Mouse (Mus musculus): ENCODE measurements at regions not wholly inside any gene's neighbourhood (a gene's known extent, or its start where the extent isn't known, plus 50 kb on each side); places are given as distances from the start of the nearest gene placed in this dataset.

GRCm38 (mm10) chr14:99520343-99520742 is 221.9 kb downstream of the Klf5 start:
- DNase-seq (ENCODE audit: low spot score in 2 of 2), result no peak

GRCm38 (mm10) chr14:99521954-99522523 is 223.5 kb downstream of the Klf5 start:
- DNase-seq (ENCODE audit: low spot score in 2 of 2), result no peak

GRCm38 (mm10) chr14:99535781-99536180 is 237.3 kb downstream of the Klf5 start:
- no peak for DNase-seq (ENCODE audit: low spot score in 2 of 2)

- DNase-seq (ENCODE audit: low spot score in 2 of 2), result no peak
Measured at GRCm38 (mm10) chr14:99537286-99537685, 238.8 kb downstream of the Klf5 start.

- no peak for DNase-seq (ENCODE audit: low spot score in 2 of 2)
Measured at GRCm38 (mm10) chr14:99541716-99542115, 243.2 kb downstream of the Klf5 start.

- no peak for DNase-seq (ENCODE audit: low spot score in 2 of 2)
Measured at GRCm38 (mm10) chr14:99547931-99548330, 249.4 kb downstream of the Klf5 start.

GRCm38 (mm10) chr14:99548363-99549248 is 250.1 kb downstream of the Klf5 start:
- no peak for DNase-seq (ENCODE audit: low spot score in 2 of 2)

- no peak for DNase-seq (ENCODE audit: low spot score in 2 of 2)
Measured at GRCm38 (mm10) chr14:99564024-99564423, 265.5 kb downstream of the Klf5 start.

- DNase-seq (ENCODE audit: low spot score in 2 of 2), result no peak
Measured at GRCm38 (mm10) chr14:99574146-99574545, 275.7 kb downstream of the Klf5 start.

GRCm38 (mm10) chr14:99578665-99579064 is 280.2 kb downstream of the Klf5 start:
- DNase-seq (ENCODE audit: low spot score in 2 of 2), result no peak

GRCm38 (mm10) chr14:99579271-99579759 is 280.8 kb downstream of the Klf5 start:
- DNase-seq (ENCODE audit: low spot score in 2 of 2), result no peak

GRCm38 (mm10) chr14:99579765-99580266 is 281.3 kb downstream of the Klf5 start:
- no peak for DNase-seq (ENCODE audit: low spot score in 2 of 2)

- DNase-seq (ENCODE audit: low spot score in 2 of 2), result no peak
Measured at GRCm38 (mm10) chr14:99584144-99584543, 285.7 kb downstream of the Klf5 start.

- no peak for DNase-seq (ENCODE audit: low spot score in 2 of 2)
Measured at GRCm38 (mm10) chr14:99586029-99586428, 287.5 kb downstream of the Klf5 start.

GRCm38 (mm10) chr14:99590854-99591470 is 292.5 kb downstream of the Klf5 start:
- no peak for DNase-seq (ENCODE audit: low spot score in 2 of 2)

GRCm38 (mm10) chr14:99592922-99593321 is 294.4 kb downstream of the Klf5 start:
- no peak for DNase-seq (ENCODE audit: low spot score in 2 of 2)

GRCm38 (mm10) chr14:99593864-99594263 is 295.4 kb downstream of the Klf5 start:
- DNase-seq (ENCODE audit: low spot score in 2 of 2), result no peak

GRCm38 (mm10) chr14:99601900-99602299 is 303.4 kb downstream of the Klf5 start:
- no peak for DNase-seq (ENCODE audit: low spot score in 2 of 2)

- DNase-seq (ENCODE audit: low spot score in 2 of 2), result no peak
Measured at GRCm38 (mm10) chr14:99603257-99603656, 304.8 kb downstream of the Klf5 start.

GRCm38 (mm10) chr14:99605351-99606100 is 307.0 kb downstream of the Klf5 start:
- no peak for DNase-seq (ENCODE audit: low spot score in 2 of 2)

GRCm38 (mm10) chr14:99609003-99609402 is 310.5 kb downstream of the Klf5 start:
- DNase-seq (ENCODE audit: low spot score in 2 of 2), result no peak

GRCm38 (mm10) chr14:99611435-99611834 is 312.9 kb downstream of the Klf5 start:
- no peak for DNase-seq (ENCODE audit: low spot score in 2 of 2)
